Mouse (Mus musculus): ENCODE data around the gene Emsy.

Gene Emsy

GRCm38 (mm10) chr7:98667956-98668746, 11.6 kb upstream of the Emsy start:
- DNase-seq (ENCODE audit: low spot score) = no peak

- no peak for DNase-seq (ENCODE audit: low spot score)
These were observed 9.1 kb upstream of the Emsy start for GRCm38 (mm10) chr7:98665726-98666125.

- no peak for DNase-seq (ENCODE audit: low spot score)
These were observed 8.6 kb upstream of the Emsy start for GRCm38 (mm10) chr7:98665166-98665565.

- DNase-seq (ENCODE audit: low spot score) = peak; percentile 85
These were observed 677 bp downstream of the Emsy start for GRCm38 (mm10) chr7:98655681-98656530.

GRCm38 (mm10) chr7:98651651-98652050, 4.9 kb downstream of the Emsy start:
- DNase-seq (ENCODE audit: low spot score) = no peak

GRCm38 (mm10) chr7:98644238-98644637, 12.3 kb downstream of the Emsy start:
- no peak for DNase-seq (ENCODE audit: low spot score)

GRCm38 (mm10) chr7:98636607-98637006, 20.0 kb downstream of the Emsy start:
- no peak for DNase-seq (ENCODE audit: low spot score)

- peak; percentile 33 for DNase-seq (ENCODE audit: low spot score)
These were observed 23.6 kb downstream of the Emsy start for GRCm38 (mm10) chr7:98633032-98633431.

- DNase-seq (ENCODE audit: low spot score) = no peak
These were observed 26.6 kb downstream of the Emsy start for GRCm38 (mm10) chr7:98629947-98630346.

GRCm38 (mm10) chr7:98617739-98618138, 38.8 kb downstream of the Emsy start:
- DNase-seq (ENCODE audit: low spot score) = no peak

GRCm38 (mm10) chr7:98612936-98613335, 43.6 kb downstream of the Emsy start:
- no peak for DNase-seq (ENCODE audit: low spot score)

- DNase-seq (ENCODE audit: low spot score) = no peak
These were observed 48.1 kb downstream of the Emsy start for GRCm38 (mm10) chr7:98608520-98608919.

GRCm38 (mm10) chr7:98607158-98607557, 49.4 kb downstream of the Emsy start:
- peak; percentile 12 for DNase-seq (ENCODE audit: low spot score)

GRCm38 (mm10) chr7:98601715-98602114, 54.9 kb downstream of the Emsy start:
- no peak for DNase-seq (ENCODE audit: low spot score)

GRCm38 (mm10) chr7:98597402-98597801, 59.2 kb downstream of the Emsy start:
- no peak for DNase-seq (ENCODE audit: low spot score)

GRCm38 (mm10) chr7:98594731-98595130, 61.9 kb downstream of the Emsy start:
- no peak for DNase-seq (ENCODE audit: low spot score)

- no peak for DNase-seq (ENCODE audit: low spot score)
These were observed 63.3 kb downstream of the Emsy start for GRCm38 (mm10) chr7:98593276-98593675.

- DNase-seq (ENCODE audit: low spot score) = peak; percentile 48
These were observed 67.6 kb downstream of the Emsy start for GRCm38 (mm10) chr7:98589028-98589427.

GRCm38 (mm10) chr7:98586313-98586712, 70.3 kb downstream of the Emsy start:
- DNase-seq (ENCODE audit: low spot score) = no peak

- DNase-seq (ENCODE audit: low spot score) = no peak
These were observed 72.0 kb downstream of the Emsy start for GRCm38 (mm10) chr7:98584555-98584954.

- DNase-seq (ENCODE audit: low spot score) = no peak
These were observed 75.3 kb downstream of the Emsy start for GRCm38 (mm10) chr7:98581266-98581665.

- peak; percentile 57 for DNase-seq (ENCODE audit: low spot score)
These were observed 76.1 kb downstream of the Emsy start for GRCm38 (mm10) chr7:98580441-98580840.

- no peak for DNase-seq (ENCODE audit: low spot score)
These were observed 76.9 kb downstream of the Emsy start for GRCm38 (mm10) chr7:98579731-98580130.
